Mouse (Mus musculus): Measurements from ENCODE around the gene Lgi4.

The Lgi4 gene

DNA sequence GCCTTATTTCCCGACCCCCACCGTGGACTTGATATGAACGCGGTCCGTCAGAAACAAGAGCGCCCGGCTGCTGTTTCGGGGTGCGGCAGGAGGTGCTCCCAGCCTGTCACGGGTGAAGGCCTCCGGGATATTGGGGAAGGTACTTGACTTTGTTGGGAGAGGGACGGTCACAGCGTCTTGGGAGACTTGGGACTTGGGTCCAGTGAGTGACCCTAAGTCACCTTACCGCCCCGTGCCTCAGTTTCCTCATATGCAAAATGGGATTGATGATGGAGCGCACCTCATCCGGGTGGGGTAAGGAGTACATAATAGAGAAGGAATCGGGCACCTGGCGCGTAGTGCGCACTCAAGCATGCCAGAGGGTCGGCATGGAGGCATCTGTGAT lies 6.9 kb upstream of the Lgi4 start:
- no peak for DNase-seq (ENCODE audit: low spot score in 2 of 2)

DNA sequence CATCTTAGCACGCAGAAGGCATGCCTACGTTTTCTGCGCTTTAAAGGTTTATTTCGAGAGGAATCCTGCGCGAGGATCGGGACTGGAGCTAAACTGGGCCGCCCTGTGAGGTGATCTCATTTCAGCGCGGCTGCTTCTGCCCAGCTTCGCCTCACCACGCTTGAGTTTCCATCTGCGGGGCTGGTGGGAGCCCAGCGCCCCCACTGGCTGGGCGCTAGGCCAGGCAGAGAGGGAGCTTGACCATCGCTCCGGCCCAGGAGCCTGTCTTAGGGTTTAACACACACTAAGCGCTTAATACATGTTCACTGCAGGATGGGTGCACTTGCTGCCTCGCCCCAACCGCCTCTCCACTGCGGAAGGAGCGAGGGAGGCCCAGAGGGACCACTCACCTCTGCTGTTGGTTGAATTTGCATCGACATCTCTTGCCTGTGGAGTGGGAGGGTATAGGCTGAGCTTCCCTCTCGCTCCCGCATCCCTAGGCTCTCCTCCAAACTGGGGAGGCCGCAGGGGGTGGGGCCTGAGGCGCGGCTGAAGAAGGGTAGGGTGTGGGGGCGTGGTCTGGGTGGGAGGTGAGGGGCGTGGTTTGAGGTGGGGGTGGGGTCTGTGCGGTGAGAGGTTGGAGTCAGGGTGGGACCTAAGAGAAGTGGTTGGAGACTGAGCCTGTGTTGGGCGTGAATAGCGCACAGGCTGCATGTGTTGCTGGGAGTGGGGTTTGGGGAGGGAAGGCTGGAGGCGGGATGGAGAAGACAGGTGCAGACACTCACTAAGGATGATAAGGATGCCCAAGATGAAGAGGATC lies 6.3 kb upstream of the Lgi4 start:
- no peak for DNase-seq (ENCODE audit: low spot score in 2 of 2)

DNA sequence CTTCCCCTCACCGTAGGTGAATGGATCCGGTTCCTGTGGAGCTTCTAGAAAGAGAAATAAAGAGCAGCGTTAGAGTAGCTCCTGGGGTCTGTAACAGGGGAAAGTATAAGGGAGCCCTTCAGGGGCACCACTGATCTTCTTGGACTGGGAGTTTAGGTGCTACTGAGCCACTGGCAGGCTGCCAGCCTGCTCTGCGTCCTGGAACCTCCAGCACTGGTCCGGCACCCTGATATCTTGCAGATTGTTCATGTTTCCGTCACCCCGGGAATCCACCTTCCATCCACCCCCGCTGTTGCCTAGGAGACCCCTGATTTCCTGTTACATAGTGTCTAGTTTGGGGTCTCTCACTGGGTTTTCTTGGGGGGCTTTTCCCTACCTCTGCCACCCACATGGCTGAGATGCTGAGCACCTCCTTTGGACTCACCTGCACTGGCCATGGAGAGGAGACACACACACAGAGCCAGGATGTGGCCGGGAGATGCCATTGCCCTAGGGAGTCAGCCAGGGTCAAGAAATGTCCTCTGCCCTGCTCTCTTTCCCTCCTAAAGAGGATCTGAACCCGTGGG lies 5.2 kb upstream of the Lgi4 start:
- no peak for DNase-seq (ENCODE audit: low spot score in 2 of 2)

DNA sequence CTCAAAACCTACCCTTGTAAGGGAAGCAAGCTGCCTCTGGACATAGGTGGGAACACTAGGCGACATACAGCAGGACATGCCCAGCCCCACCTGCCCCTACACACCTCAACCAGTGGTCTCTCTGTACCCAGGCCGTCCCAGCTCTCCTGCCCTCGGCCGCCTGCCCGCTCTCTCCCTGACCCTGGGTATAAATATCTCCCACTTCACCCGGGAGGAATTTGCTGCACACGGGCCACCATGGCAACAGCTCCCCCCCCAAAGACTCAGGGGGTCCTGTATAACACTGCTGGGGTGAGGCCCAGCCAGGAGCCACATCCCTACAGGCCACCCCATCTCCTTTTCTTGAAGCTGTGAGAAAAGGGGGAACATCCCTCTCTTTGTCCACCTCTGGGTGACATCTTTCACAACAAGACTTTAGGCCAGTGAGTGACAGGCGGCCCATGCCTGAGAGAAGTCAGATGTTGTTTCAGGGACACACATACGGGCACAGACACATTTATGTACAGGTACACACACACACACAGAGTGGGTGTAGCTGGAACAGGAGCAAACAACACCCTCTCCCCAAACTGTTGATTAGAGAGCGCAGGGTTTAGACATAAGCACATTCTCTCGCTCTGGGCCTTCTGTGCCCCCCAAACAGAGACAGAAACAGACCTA lies 4.4 kb upstream of the Lgi4 start:
- DNase-seq (ENCODE audit: low spot score in 2 of 2), result no peak

DNA sequence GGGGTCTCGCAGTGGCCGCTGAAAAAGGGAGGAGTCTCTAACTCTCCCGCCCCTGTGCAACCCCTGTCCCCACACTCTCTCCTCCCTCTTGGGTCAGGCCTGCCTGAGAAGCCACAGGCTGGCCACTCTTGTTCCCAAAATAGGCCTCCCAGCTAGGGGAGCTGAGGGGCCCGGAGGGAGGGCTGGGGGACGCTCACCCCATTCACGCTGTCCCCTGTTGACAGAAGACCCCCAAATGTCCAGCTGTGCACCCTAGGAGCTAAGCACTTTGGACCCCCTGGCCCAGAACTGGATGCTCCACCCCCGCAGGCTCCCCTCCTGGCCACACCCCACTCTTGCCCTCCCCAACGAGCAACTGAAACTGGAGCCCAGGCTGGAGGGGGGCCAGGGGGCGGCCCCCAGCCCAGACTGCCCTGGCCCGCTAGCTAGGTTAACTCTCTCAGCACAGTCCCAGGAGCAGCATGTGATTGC lies 3.8 kb upstream of the Lgi4 start:
- peak; percentile 78 to 89 for DNase-seq (ENCODE audit: low spot score in 2 of 2)

DNA sequence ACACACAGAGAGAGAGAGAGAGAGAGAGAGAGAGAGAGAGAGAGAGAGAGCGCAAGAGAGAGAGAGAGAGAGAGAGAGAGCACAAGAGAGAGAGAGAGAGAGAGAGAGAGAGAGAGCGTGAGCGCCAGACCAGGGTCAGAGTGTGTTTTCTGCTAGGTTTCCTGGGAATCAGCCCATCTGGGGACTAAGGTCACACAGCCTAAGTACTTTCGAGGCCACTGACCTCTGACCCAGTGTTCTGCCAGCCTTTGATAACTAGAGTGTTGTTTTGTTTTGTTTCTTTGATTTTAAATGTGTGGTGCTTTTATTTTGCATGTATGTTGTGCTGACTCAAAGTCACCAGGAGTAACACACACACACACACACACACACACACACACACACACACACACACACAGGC lies 3.3 kb upstream of the Lgi4 start:
- DNase-seq (ENCODE audit: low spot score in 2 of 2), result no peak

DNA sequence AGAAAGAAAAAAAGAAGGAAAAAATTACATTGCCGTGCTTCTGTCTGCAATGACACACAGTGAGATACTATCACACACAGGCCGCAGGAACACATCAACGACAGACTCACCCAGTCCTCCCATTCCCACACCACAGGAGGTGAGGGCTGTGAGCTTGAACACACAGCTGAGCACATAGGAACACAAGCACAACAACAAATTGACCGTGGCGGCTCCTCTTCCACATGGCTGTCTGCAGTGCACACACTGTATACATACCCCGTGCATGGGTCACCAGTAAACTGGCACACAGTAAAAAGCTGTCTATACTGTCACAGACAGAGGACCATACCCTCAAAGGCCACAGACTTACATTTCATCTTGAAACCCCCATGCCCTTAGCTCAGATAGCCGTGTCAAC lies 2.7 kb upstream of the Lgi4 start:
- no peak for DNase-seq (ENCODE audit: low spot score in 2 of 2)

DNA sequence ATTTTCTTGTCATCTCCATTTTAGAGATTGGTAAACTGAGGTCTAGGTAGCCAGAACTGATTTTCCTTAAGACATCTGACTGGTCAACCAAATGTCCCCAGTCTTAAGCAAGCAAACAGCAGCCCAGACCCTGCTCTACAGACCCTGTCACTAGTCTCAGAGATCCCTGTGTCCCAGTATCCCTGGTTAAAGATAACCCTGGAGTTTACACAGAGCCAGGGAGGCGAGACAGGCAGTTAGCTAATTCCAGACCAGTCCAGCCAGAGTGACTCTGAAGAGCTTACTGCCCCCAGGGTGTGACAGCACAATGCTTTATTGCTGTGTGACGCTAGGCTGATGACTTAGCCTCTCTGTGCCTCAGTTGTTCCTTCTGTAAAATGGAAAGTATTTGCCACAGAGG lies 2.1 kb upstream of the Lgi4 start, which contains the start of gene Fxyd1:
Gene Fxyd1 (minus strand): TSS at position 129 of the 400 bp plus-strand sequence.
- no peak for DNase-seq (ENCODE audit: low spot score in 2 of 2)

DNA sequence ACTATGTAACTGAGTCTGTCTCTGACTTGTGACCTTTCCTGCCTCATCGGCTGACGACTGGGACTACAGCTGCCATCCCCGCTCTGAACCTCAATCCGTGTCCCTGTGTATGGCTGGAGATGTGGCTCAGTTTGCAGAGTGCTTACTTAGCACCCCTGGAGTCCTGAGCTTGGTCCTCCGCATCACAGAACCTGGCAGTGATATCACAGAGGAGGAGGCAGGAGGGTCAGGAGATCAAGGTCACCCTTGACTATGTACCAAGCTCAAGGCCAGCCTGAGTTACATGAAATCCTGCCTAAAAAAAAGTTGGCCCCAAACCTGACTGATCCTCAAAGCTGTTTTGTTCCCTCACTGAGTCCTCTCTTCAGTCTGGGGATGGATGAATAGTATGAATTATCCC lies 1.4 kb upstream of the Lgi4 start:
- no peak for DNase-seq (ENCODE audit: low spot score in 2 of 2)

DNA sequence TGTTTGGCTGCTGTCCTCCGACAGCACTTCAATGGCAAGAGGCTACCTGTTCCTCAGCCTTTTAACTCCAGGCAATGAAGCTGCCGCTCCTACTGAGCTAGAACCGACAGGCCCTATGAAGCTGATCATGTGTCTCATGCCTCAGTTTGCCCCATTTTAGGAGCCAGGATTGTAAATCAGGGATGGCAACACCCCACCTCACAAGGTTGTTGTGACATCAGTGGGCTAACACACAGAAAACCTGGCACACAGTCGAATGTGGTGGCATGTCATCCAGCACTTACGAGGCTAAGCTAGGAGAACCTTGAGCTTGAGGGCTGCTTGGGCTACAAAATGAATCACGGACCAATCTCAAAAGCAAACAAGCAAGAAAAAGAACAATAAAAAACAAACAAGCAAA lies 931 bp upstream of the Lgi4 start:
- DNase-seq (ENCODE audit: low spot score in 2 of 2), result no peak

DNA sequence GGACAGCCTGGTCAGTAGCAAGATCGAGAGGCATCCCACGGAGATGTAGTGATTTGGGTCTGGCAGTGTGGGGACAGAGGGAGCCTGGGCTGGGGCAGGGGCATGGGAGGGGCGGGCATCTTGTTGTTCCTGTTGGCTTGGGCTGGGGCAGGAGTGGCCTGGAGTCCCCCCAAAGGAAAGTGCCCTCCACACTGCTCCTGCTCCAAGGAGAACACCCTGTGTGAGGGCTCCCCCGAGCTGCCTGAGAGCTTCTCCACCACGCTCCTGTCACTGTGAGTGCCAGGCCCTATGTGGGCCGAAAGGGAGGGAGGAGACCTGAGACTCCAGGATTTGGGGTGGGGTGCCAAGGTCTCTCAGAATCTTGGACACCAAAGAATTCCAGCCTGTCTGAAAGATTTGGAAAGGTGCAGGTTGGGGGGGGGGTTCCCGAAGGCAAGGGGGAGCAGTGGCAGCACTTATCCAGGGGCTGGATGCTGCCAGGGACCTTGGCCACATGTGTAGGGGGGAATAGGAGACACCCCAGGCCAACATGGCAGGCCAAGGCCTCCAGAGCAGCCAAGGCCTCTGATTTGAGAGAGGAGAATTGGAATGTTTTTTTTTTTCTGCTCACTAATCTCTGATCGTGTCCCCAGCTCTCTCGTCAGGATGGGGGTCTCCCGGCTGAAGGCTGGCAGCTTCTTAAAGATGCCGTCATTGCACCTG lies 928 bp downstream of the Lgi4 start:
- DNase-seq (ENCODE audit: low spot score in 2 of 2), result no peak

DNA sequence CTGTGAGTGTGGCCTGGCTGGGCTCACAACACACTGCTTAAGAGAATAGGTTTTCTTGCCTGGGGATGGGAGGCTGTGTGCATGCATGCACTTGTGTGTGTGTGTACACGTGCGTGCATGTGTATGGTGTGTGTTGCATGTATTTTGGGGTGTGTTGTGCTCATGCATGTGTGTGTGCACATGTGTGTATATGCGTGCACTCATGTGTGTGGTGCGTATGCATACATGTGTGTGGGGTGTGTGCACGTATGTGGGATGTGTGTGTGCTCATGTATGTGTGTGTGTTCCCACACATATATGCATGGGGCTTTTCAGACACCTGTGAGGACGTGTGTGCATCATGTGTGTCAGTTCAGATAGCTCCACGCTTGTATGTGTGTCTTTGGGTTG lies 1.5 kb downstream of the Lgi4 start:
- DNase-seq (ENCODE audit: low spot score in 2 of 2), result no peak

DNA sequence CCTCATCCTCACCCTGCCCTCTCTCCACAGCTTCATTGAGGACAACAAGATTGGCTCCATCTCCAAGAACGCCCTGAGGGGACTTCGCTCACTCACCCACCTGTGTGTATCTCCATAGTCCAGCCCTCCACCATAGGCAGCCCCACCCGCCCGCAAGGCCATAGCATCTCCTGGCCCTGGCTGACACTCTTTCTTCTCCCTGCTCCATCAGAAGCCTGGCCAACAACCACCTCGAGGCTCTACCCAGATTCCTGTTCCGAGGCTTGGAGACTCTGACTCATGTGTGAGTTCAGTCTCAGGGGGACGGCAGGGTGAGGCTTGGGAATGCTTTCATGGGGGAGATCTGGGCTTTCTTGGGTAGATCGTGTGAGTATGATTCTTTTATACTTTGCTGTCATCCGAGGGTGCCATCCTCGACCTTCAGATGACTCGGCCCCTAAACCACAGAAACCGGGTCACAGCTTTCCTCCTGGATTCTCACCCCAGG lies 4.0 kb downstream of the Lgi4 start:
- no peak for DNase-seq (ENCODE audit: low spot score in 2 of 2)

DNA sequence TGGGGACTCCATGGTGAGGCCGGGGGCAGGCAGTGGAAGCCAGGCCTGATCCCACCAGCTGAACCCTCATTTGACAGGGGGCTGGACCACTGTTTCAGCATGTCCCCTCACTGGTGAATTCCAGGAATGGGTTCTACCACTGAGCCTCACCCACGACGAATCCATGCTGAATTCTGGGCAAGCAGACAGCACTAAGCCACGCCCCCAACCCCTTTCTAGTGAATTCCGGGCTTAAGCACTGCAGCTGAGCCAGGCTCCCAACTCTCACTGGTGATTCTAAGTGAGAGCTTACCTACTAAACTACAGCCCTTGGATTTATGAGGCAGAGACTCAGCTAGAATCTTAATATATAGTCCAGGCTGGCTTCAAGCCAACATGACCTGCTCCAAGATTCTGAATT lies 8.7 kb downstream of the Lgi4 start:
- DNase-seq (ENCODE audit: low spot score in 2 of 2), result no peak

DNA sequence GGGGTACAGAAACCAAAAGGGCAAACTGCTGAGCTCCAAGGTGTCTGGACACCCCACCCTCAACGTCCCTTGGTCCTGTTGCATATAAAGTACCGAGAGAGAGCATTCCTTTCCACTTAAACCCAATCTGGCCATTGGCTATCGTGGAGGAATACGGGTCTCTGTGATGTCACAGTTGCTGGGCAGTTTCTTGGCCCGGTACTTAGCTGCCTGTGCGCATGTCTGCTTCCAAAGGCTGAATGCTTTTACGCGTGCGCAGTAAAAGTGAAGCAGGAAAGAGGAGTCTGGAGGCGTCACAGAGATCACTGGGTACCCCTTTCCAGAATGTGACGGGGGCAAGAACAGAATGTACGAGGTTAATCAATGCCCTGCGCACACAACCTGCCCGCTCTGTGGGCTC lies 10.3 kb downstream of the Lgi4 start:
- no peak for DNase-seq (ENCODE audit: low spot score in 2 of 2)

GRCm38 (mm10) chr7:31070324-31070723 lies 11.2 kb downstream of the Lgi4 start:
- DNase-seq (ENCODE audit: low spot score in 2 of 2), result no peak

DNA sequence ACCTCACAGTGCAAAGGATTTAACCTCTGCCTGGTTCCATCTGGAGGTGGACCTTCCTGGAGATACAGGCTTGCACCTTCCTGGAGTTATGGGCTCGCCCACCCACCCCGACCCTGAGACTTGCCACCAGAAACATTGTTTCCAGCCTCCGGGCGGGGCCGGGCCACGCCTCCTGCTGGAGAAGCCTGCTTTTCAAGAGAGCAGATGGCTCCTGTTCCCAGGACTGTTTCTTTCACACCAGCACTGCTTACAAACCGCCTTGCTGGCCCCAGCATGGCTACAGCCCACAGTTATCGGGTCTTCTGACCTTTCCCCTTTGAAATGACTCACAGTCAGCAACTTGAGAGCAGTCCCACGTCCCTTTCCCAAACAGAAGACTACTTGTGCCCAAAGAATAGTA lies 13.2 kb downstream of the Lgi4 start:
- no peak for DNase-seq (ENCODE audit: low spot score in 2 of 2)

DNA sequence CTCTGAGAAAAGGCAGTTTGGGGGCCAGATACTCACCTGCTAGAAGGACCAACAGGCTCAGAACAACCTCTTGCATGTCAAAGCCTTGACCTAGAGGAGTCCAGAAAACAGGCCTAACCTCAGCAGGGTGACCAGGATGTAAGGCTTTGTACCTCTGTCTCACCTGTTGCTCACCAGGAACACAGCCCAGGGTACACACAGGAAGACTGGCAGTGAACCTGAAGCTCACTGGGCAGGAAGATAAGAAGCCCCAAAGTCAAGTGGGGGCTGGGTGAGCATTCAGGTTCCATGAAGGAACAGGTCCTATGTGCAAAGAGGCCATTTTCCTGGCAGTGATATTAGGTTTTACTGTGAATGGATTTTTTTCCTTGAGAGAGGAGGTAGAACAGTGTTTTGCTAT lies 14.4 kb downstream of the Lgi4 start:
- DNase-seq (ENCODE audit: low spot score in 2 of 2), result no peak

- DNase-seq (ENCODE audit: low spot score in 2 of 2), result peak in 1 of 2 experiments; percentile 61
These were observed 15.0 kb downstream of the Lgi4 start for GRCm38 (mm10) chr7:31074061-31074712.

- DNase-seq (ENCODE audit: low spot score in 2 of 2), result no peak
These were observed 15.5 kb downstream of the Lgi4 start for GRCm38 (mm10) chr7:31074713-31075069.

DNA sequence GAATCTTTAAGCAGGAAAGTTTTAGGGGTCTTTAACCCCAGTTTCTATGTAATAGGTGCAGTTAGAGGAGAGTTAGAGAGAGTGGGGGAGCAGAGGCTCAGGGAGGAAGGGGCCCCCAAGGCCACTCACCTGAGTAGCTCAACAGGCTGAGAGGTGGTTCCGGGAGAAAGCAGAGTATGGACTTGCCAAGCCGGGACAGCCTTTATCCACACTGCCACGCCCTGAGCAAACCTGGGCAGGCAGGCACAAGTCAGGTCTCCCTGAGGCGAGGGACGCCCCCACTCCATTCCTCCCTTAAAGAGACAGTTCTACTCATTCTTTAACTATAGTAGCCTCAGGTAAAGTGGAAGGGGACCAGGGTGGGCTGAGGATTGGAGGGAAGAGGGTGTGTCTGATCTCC lies 17.4 kb downstream of the Lgi4 start, which contains the start of gene Fxyd3:
Gene Fxyd3 (minus strand): TSS at position 213 of the 400 bp plus-strand sequence.
- DNase-seq (ENCODE audit: low spot score in 2 of 2), result peak; percentile 74 to 77

DNA sequence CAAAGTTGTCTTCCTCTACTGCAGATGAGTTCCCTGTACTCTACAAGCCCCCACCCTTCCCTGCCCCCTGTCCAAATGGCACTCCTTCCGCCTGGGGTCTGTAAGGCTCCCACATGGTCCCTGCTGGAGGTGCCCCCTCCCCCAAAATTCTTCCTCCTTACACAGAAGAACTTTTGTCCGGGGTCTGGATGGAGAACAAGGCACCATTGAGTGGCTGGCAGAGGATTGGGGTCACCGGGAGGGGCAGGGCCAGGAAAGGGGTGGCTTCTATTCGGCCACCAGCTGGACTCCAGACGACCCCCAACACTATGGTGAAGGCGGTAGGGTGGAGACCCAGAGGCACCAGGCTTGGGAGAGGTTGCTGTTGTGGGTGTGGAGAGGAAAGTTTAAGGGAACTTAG lies 18.3 kb downstream of the Lgi4 start:
- no peak for DNase-seq (ENCODE audit: low spot score in 2 of 2)

All from urinary bladder, postnatal 36 days (tissue).